Mouse (Mus musculus): ENCODE measurements at regions not wholly inside any gene's neighbourhood (a gene's known extent, or its start where the extent isn't known, plus 50 kb on each side); places are given as distances from the start of the nearest gene placed in this dataset.

DNA sequence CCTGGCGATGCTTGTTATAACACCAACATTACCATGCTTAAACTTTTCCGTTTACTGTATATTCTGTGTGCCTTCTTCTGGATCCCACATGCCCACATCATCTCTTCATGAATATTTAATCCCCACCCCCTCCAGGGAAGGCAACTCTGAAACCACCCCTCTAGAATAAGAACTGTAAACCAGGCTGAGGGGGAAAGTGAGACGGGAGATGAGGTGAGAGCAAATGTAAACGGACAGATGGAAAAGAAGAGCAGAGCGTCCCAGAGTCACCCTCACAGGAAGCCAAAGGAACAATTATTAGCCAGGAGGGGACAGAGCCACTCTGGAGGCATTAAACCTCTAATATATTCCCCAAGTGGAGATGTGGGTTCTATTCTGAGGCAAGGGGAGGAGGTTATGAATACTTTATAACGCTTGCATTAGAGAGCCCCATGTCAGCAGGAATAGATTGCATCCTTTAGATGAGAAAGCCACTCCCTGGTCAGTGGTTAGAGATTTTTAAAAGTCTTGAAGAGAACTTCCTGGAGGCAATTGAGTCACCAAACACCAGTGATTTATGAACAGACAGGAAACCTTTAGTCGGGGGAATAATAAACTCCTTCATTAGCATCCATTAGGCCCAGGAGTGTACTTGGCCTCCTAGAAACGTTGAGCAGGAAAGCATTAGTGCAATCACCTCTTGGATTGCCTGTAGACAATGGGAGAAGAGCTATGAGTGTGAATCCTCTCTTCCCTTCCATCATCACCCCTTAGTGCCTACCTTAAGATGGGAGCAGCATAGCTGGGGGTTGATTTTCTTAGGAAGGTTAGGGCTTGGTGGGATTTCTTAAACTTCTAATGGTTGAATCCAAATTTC, 220.1 kb downstream of the Elavl2 start:
- H3K9ac ChIP-seq: no peak overlapping the region
- 49% methylated on average over 8 of the region's 8 CpGs for WGBS
- no peak for ATAC-seq (ENCODE audit: borderline replicate concordance, extremely low read depth, low FRiP score, low TSS enrichment)

DNA sequence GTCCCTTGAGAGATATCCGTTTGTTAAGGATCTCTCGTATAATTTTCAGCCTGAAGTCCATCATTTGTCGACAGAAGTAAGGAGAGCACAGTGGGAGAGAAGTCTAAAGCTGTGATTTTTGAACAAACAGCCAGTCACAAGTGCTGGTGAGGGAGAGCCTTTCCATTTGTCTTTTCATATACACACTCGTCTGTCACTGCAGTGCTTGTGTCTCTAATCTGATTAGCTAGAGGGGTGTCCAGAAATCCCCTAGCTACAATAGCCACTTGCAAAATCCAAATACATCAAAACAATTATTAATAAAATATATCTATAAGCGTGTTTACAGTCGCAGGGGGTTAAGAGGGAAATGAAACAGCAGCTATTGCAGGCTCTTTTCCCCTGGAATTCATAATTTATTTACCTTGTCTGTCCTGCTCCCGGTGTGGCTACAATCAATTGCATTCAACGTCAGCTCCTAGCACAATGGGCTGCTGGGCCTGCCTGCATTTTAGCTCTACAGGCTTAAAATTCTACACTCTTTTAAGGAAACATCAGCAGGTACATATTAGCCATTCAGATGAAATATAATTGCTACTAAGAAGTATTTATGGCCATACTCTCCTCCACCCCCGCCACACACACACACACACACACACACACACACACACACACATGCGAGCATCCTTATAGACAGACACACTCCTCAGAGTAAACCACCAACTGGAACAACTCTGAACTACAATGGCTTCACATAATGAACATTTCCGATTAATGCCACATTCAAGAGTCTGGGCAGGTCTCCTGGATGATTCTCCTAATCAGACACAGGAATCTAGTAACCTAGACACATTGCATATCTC, 236.1 kb downstream of the Elavl2 start:
- Histone ChIP-seq H3K4me3 (no peak overlapping the region), H3K27me3 (no peaks in the 10 kb centered on the region), H3K9me3 (no peaks in the 10 kb centered on the region), H3K36me3 (no peaks in the 10 kb centered on the region), H3K9ac (no peak overlapping the region), H3K27ac (no peak overlapping the region), H3K4me1 (no peaks in the 10 kb centered on the region), H3K4me2 (no peak overlapping the region)
- 54% methylated on average over 11 of the region's 11 CpGs for WGBS
- ATAC-seq (ENCODE audit: borderline replicate concordance, extremely low read depth, low FRiP score, low TSS enrichment): no peak

More for the DNA sequence above, 220.1 kb downstream of the Elavl2 start:
- no peak overlapping the region for H3K4me2 ChIP-seq
- no peak overlapping the region for H3K4me3 ChIP-seq
- H3K27ac ChIP-seq: no peak overlapping the region
- H3K9me3 ChIP-seq: no peaks in the 10 kb centered on the region
- no peaks in the 10 kb centered on the region for H3K27me3 ChIP-seq
- H3K4me1 ChIP-seq: no peaks in the 10 kb centered on the region
- H3K36me3 ChIP-seq: no peaks in the 10 kb centered on the region

DNA sequence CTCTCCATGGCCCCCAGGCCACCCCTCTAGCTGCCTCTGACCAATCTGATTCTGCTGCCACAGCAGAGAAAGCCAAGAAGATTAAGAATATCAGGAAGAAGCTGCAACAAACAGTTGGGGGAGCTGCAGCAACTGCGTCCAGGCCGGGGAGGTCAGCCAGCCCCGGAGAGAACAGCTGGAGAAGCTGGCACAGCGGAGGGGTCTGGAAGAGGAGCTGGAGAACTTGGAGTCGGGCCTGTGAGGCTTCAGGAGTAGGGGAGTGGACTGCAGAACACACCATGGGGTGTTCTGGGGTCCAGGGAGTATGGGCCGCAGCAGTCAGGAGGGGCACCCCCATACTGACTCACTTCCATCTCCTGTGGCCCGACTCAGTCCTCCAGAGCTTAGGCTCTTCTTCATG, 243.5 kb downstream of the Elavl2 start:
- no peak overlapping the region for H3K27ac ChIP-seq
- H3K27me3 ChIP-seq: no peaks in the 10 kb centered on the region
- H3K9me3 ChIP-seq: no peaks in the 10 kb centered on the region
- no peak for ATAC-seq (ENCODE audit: borderline replicate concordance, extremely low read depth, low FRiP score, low TSS enrichment)
- no peaks in the 10 kb centered on the region for H3K4me1 ChIP-seq
- WGBS: 39% methylated on average over 7 of the region's 7 CpGs
- no peak overlapping the region for H3K4me3 ChIP-seq
- no peak overlapping the region for H3K9ac ChIP-seq
- no peaks in the 10 kb centered on the region for H3K36me3 ChIP-seq
- H3K4me2 ChIP-seq: no peak overlapping the region

DNA sequence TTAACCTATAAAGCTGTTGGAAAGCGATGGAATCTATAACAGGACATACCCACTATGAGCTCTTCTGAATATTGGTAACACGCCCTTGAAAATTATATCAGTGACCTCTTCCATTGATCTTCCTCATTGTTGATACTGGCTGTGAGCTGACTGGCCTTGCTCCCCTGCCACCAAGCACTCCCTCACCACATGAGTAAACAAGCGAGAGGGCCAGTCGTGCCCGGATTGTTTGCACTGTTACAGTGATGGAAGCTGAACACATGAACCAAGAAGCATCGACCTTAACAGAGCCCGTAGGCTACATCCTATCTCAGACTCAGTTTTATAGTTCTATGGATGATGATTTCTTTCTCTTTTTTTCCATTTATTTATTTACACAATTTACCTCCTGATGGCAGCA, 255.9 kb downstream of the Elavl2 start:
- no peak overlapping the region for H3K27ac ChIP-seq
- no peaks in the 10 kb centered on the region for H3K27me3 ChIP-seq
- H3K9ac ChIP-seq: no peak overlapping the region
- 45% methylated on average over 7 of the region's 7 CpGs for WGBS
- H3K36me3 ChIP-seq: no peaks in the 10 kb centered on the region
- no peaks in the 10 kb centered on the region for H3K9me3 ChIP-seq
- H3K4me2 ChIP-seq: no peak overlapping the region
- H3K4me1 ChIP-seq: no peaks in the 10 kb centered on the region
- no peak for ATAC-seq (ENCODE audit: borderline replicate concordance, extremely low read depth, low FRiP score, low TSS enrichment)
- H3K4me3 ChIP-seq: no peak overlapping the region

DNA sequence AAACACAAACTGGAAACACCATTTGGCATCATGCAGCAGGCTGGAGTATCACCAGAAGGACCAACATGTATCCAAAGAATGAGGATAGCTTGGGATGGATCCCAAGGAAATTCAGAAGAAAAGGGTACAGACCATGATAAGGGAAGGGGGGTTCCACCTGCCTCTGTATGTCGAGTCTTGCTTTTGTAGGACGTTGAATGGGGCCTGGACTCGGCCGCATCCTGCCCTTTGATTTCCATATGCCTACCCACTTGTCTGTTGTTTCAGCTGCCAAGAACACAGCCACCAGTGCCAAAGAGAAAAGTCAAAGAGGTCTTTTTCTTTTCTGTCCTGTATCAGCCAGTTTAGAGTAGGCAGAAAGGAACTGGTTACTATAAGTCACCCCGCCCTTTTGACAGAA, 256.7 kb downstream of the Elavl2 start:
- no peak overlapping the region for H3K4me2 ChIP-seq
- H3K9me3 ChIP-seq: no peaks in the 10 kb centered on the region
- no peak overlapping the region for H3K4me3 ChIP-seq
- H3K4me1 ChIP-seq: no peaks in the 10 kb centered on the region
- no peak overlapping the region for H3K27ac ChIP-seq
- no peaks in the 10 kb centered on the region for H3K27me3 ChIP-seq
- H3K36me3 ChIP-seq: no peaks in the 10 kb centered on the region
- no peak for ATAC-seq (ENCODE audit: borderline replicate concordance, extremely low read depth, low FRiP score, low TSS enrichment)
- 83% methylated on average over 5 of the region's 5 CpGs for WGBS
- H3K9ac ChIP-seq: no peak overlapping the region

DNA sequence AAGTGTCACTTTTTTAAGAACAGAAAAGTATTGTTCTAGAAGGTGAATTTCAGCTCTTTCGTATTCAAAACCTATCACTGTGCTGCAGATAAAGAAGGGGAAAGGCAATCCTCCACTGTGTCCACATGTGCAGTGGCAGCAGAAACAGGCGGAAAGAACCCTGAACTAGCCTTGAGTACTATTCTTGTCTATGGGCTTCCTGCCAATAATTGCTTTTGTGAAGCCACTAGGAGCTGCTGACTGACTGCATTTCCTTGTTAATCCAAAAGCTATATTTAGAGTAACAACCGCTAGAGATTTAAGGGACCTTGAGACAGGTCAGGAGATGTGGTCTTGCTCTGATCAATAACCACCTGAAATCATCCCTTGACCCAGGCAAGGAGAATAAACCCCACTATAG, 265.3 kb downstream of the Elavl2 start:
- WGBS: 56% methylated on average over 3 of the region's 3 CpGs
- Histone ChIP-seq H3K4me3 (no peak overlapping the region), H3K9me3 (no peaks in the 10 kb centered on the region), H3K4me1 (no peaks in the 10 kb centered on the region), H3K36me3 (no peaks in the 10 kb centered on the region), H3K27ac (no peak overlapping the region), H3K27me3 (no peaks in the 10 kb centered on the region), H3K9ac (no peak overlapping the region), H3K4me2 (no peak overlapping the region)
- no peak for ATAC-seq (ENCODE audit: borderline replicate concordance, extremely low read depth, low FRiP score, low TSS enrichment)

DNA sequence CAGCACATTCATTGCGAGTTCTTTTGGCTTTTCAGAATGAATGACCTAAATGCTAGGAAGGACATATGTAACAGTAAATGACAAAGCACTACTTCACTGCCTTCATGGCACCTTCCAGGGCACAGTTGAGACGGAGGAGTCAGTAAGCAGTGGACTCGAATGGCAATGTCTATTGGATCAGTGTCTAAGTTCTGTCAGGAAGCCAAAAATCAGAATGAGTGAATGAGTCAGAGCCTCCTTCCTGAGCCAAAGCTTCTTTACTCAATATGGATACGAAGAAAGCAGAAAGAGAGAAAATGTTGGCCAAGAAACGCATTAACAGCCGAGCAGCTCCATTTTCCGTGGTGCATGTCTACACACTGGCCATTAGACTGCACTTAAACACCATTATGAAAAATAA, 268.3 kb downstream of the Elavl2 start:
- Histone ChIP-seq H3K36me3 (no peaks in the 10 kb centered on the region), H3K4me3 (no peak overlapping the region), H3K27ac (no peak overlapping the region), H3K9me3 (no peaks in the 10 kb centered on the region), H3K4me2 (no peak overlapping the region), H3K9ac (no peak overlapping the region), H3K4me1 (no peaks in the 10 kb centered on the region), H3K27me3 (no peaks in the 10 kb centered on the region)
- no peak for ATAC-seq (ENCODE audit: borderline replicate concordance, extremely low read depth, low FRiP score, low TSS enrichment)
- 78% methylated on average over 7 of the region's 7 CpGs for WGBS

DNA sequence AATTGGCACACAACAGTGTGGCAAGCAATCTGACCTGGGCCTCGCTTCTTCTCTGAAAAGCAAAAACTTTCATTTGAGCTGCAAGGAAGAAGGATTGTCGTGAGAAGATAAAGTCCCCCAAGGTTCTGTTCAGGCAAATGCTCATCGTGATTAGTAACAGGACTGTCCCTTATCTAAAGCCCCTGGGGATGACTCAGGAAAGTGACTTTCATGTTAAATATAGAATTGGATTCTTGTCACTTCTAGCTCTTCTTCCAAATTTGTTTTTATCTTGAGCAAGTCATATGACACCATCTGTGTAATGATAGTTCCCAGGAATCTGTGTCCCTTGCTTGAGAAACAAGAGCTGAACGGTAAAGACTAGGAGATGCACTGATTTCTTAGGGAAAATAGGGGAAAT, 280.3 kb downstream of the Elavl2 start:
- no peak overlapping the region for H3K27ac ChIP-seq
- H3K27me3 ChIP-seq: no peaks in the 10 kb centered on the region
- H3K9me3 ChIP-seq: no peaks in the 10 kb centered on the region
- no peaks in the 10 kb centered on the region for H3K36me3 ChIP-seq
- H3K9ac ChIP-seq: no peak overlapping the region
- ATAC-seq (ENCODE audit: borderline replicate concordance, extremely low read depth, low FRiP score, low TSS enrichment): no peak
- no peaks in the 10 kb centered on the region for H3K4me1 ChIP-seq
- H3K4me3 ChIP-seq: no peak overlapping the region
- no peak overlapping the region for H3K4me2 ChIP-seq
- 48% methylated on average over 4 of the region's 4 CpGs for WGBS

DNA sequence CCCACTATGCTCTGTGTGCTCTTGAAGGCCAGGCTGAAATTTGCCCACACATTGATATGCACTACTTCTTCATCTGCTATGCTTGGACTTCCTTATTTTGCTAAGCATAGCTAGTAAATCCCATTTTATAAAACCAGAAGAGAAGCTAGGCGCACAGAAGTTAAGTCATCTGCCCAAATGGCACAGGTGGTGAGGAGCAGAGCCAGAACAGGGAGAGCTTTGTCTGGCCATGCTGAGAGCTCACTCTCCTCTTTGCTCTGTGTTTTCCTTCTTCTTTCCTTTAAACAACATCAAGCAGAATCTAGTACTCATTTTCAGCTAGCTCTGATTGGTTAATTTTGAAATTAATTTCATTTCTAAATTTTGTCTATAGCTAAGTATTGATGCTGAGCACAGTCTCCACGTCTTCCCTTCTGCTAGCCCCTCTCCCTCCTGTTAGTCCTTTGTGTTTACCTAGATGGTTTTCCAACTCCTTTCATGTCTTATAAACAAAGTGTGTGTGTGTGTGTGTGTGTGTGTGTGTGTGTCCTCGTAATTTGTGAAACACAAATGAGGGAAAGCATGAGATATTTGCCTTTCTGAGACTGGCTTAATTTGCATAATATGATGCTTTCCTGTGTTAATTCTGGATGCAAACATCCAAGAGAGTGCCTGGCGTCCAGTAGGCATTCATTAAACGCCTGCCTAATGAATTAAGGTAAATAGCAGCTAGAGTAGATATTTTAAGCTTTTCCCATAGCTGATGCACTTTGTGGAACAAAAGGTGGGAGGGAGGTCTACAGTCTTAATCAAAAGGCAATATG, 283.6 kb downstream of the Elavl2 start:
- Histone ChIP-seq H3K4me1 (no peaks in the 10 kb centered on the region), H3K4me2 (no peak overlapping the region), H3K9ac (no peak overlapping the region), H3K36me3 (no peaks in the 10 kb centered on the region), H3K9me3 (no peaks in the 10 kb centered on the region), H3K27ac (no peak overlapping the region), H3K4me3 (no peak overlapping the region), H3K27me3 (no peaks in the 10 kb centered on the region)
- ATAC-seq (ENCODE audit: borderline replicate concordance, extremely low read depth, low FRiP score, low TSS enrichment): no peak
- 63% methylated on average over 5 of the region's 5 CpGs for WGBS

DNA sequence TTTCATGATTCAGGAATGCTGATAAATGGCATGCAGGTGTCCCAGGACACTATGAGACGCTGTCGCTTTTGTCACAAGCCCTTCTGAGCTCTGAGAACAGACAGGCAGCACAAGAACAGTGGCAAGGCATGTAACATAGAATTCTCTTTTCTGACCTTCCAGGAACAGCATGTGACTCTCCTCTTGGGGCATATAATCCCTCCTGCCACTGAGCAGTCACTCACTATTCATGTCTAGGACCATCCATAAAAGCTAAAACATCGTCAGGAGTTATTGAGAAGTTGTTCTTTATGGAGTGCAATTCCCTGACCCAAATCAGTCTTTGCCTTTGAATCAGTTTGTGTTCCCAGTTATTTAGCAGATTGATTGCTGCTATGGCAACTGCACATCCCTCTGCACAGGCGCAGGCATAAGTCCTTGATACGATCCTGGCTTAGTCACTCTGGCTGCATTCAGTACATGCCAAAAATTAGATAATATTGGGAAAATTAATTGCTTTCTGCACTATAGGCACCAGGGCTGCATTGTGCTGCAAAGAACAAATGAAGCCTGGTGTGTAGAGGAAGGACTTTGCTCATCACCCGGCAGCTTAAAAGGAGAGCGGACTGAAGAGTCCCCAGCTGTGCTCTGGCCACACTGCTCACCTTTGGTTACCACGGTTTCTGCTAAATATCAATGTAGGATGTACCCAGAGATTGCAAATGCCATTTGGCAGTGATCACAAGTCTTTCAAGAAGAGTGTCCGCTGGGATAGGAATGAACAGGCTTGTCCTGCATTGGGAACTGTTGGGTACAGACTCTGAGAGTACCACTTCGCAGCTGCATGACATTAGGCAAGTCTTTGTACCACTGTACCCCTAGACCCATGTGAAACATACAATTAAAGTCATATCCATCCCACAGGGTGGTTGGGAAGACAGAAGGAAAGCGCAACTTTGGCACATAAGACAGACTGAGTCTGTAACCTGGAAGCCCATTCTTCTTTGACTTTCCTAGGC, 288.6 kb downstream of the Elavl2 start:
- H3K9ac ChIP-seq: no peak overlapping the region
- no peaks in the 10 kb centered on the region for H3K9me3 ChIP-seq
- H3K4me2 ChIP-seq: no peak overlapping the region
- no peak for ATAC-seq (ENCODE audit: borderline replicate concordance, extremely low read depth, low FRiP score, low TSS enrichment)
- no peak overlapping the region for H3K27ac ChIP-seq
- no peaks in the 10 kb centered on the region for H3K36me3 ChIP-seq
- 84% methylated on average over 11 of the region's 11 CpGs for WGBS
- H3K27me3 ChIP-seq: no peaks in the 10 kb centered on the region
- no peaks in the 10 kb centered on the region for H3K4me1 ChIP-seq
- no peak overlapping the region for H3K4me3 ChIP-seq

DNA sequence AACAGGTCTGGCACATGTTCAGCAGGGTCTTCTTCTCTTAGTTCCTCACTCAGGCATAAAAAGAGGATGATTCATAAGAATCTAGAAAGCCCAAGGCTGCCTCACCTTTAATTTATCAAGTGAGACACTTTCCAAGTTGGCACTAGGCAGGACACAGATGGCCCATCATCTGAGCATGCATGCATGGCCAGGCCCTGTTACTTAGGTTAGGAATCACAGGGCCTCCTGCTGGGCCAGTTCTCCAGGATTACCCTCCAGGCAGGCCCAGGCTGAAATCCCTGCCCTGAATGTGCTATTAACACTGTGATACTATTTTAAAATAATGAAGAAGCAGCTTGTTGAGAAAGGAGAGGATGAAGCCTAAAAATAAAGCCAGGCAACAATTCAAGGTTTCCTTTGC, 304.5 kb downstream of the Elavl2 start:
- no peaks in the 10 kb centered on the region for H3K27me3 ChIP-seq
- no peak for ATAC-seq (ENCODE audit: borderline replicate concordance, extremely low read depth, low FRiP score, low TSS enrichment)
- H3K4me2 ChIP-seq: no peak overlapping the region
- H3K9me3 ChIP-seq: no peaks in the 10 kb centered on the region
- no peak overlapping the region for H3K27ac ChIP-seq
- H3K9ac ChIP-seq: no peak overlapping the region
- no peaks in the 10 kb centered on the region for H3K36me3 ChIP-seq
- H3K4me3 ChIP-seq: no peak overlapping the region
- H3K4me1 ChIP-seq: no peaks in the 10 kb centered on the region

Measured in lung, embryonic 15.5 days (tissue).